Mouse (Mus musculus) embryonic fibroblast, embryonic 13.5 days (primary cell): ENCODE data around the gene Pias1.

Experiments used
- CTCF ChIP-seq: IDR thresholded peaks from 2 replicates; pipeline ENCODE4 v1.5.1; 2011; ENCODE audit warnings: mild to moderate bottlenecking, control low read depth, low read length, moderate library complexity, borderline replicate concordance; ENCODE audit not compliant: insufficient read depth
- POLR2A ChIP-seq: IDR thresholded peaks from 2 replicates; pipeline ENCODE4 v1.6.1; 2011; ENCODE audit warnings: low read depth, mild to moderate bottlenecking, control low read depth, low read length, moderate library complexity

GRCm38 (mm10) chr9:62838506-62839171 lies 149.1 kb downstream of the Pias1 start, which contains the start of gene Cln6:
- TF ChIP-seq CTCF (no peak), POLR2A (peak; percentile 64)
